Mouse (Mus musculus): ENCODE data around the gene Srsy.
"Not testable (repeated sequence)": the region's sequence is repeated elsewhere in the genome, so short reads cannot be mapped to it uniquely, and the experiment has no call there.

Srsy gene

DNA sequence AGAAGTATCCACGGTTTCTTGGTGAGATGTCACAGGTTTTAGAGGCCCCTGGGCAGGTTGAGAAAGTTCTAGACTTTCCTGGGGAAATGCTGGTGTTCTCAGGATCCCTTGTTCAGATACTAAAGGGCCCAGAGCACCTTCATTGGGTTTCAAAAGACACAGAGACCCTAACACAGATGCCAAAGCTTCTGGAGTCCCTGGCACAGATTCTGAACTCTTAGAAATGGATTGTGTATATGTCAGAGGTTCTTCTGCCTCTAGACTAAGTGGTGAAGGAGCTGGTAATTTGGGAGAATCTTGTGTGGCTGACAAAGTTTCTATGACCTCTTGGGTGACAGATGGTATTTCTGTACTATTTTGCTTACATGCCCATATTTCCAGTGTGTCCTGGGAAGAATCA, at the start of gene Srsy:
Gene Srsy (minus strand): TSS at position 101 of the 400 bp plus-strand sequence.
- DNase-seq: not testable (repeated sequence)

Data from right cerebral cortex, postnatal 25 days (tissue).